Mouse (Mus musculus) myocyte (in vitro differentiated cells): ENCODE data around the gene Mtfr1l. TPM values are rescaled to one million over a fixed set of nuclear protein-coding genes. Genes with fewer than 3 reads are reported as not detected.

ENCODE experiments used
- H3K27me3 ChIP-seq: one replicate; pipeline ENCODE4 v1.6.1; 2011; ENCODE audit not compliant: control insufficient read depth, insufficient read depth, insufficient read length
- H3K36me3 ChIP-seq: one replicate; pipeline ENCODE4 v1.6.1; 2011; ENCODE audit not compliant: control insufficient read depth, insufficient read depth
- H3K4me2 ChIP-seq: one replicate; pipeline ENCODE4 v1.6.1; 2011; ENCODE audit warnings: low read depth, control low read depth
- H3K4me3 ChIP-seq: one replicate; pipeline ENCODE4 v1.5.1; 2011; ENCODE audit warnings: mild to moderate bottlenecking, control low read depth, moderate library complexity
- H3K79me2 ChIP-seq: one replicate; pipeline ENCODE4 v1.6.1; 2011; ENCODE audit not compliant: control insufficient read depth, insufficient read depth
- H3ac ChIP-seq: one replicate; pipeline ENCODE4 v1.6.1; 2011; ENCODE audit not compliant: control insufficient read depth, insufficient read length
- CEBPB ChIP-seq: IDR thresholded peaks from 2 replicates; pipeline ENCODE4 v1.6.1; 2011; ENCODE audit warnings: mild to moderate bottlenecking, moderate library complexity; ENCODE audit not compliant: poor library complexity, insufficient read depth, severe bottlenecking
- E2F4 ChIP-seq: IDR thresholded peaks from one replicate; pipeline ENCODE4 v1.6.1; 2011; ENCODE audit warnings: mild to moderate bottlenecking, control low read depth, moderate library complexity; ENCODE audit not compliant: insufficient read depth
- MAX ChIP-seq: IDR thresholded peaks from one replicate; pipeline ENCODE4 v1.6.1; 2011; ENCODE audit warnings: low read depth, mild to moderate bottlenecking, control low read depth
- MYOD1 ChIP-seq, 3 experiments: IDR thresholded peaks; one replicate each; pipeline ENCODE4 v1.6.1; 2011; ENCODE audit warnings: control low read depth in 2 of 3, low read depth in 2 of 3, mild to moderate bottlenecking in 2 of 3, moderate library complexity in 1 of 3; ENCODE audit not compliant: insufficient read length in 2 of 3, control insufficient read depth in 1 of 3
- MYOG ChIP-seq, 3 experiments: IDR thresholded peaks; one replicate each; pipeline ENCODE4 v1.6.1; 2011; ENCODE audit warnings: control low read depth in 2 of 3, low read depth in 2 of 3, mild to moderate bottlenecking in 2 of 3; ENCODE audit not compliant: insufficient read length in 2 of 3, control insufficient read depth in 1 of 3, insufficient read depth in 1 of 3
- POLR2A ChIP-seq: IDR thresholded peaks from one replicate; pipeline ENCODE4 v1.6.1; 2011; ENCODE audit warnings: low read depth, mild to moderate bottlenecking, control low read depth, moderate library complexity; ENCODE audit not compliant: insufficient read length
- POLR2AphosphoS2 ChIP-seq: IDR thresholded peaks from one replicate; pipeline ENCODE4 v1.6.1; 2011; ENCODE audit warnings: low read depth, control low read depth; ENCODE audit not compliant: insufficient read length
- REST ChIP-seq: IDR thresholded peaks from one replicate; pipeline ENCODE4 v1.6.1; 2011; ENCODE audit warnings: mild to moderate bottlenecking, control low read depth, moderate library complexity; ENCODE audit not compliant: insufficient read depth, insufficient read length
- SRF ChIP-seq: IDR thresholded peaks from one replicate; pipeline ENCODE4 v1.6.1; 2011; ENCODE audit warnings: low read depth; ENCODE audit not compliant: control insufficient read depth, insufficient read length
- TCF12 ChIP-seq: IDR thresholded peaks from one replicate; pipeline ENCODE4 v1.6.1; 2011; ENCODE audit warnings: mild to moderate bottlenecking, control low read depth; ENCODE audit not compliant: poor library complexity, insufficient read depth, severe bottlenecking
- TCF3 ChIP-seq: IDR thresholded peaks from one replicate; pipeline ENCODE4 v1.6.1; 2011; ENCODE audit warnings: low read depth, control low read depth; ENCODE audit not compliant: insufficient read length
- USF1 ChIP-seq: IDR thresholded peaks from one replicate; pipeline ENCODE4 v1.6.1; 2011; ENCODE audit warnings: low read depth, mild to moderate bottlenecking, control low read depth, moderate library complexity
- polyA plus RNA-seq: library from polyadenylated mRNA; unstranded; fragments of >200 nt; fragmentation: generic; extraction: Trizol; gene quantifications from one replicate; pipeline ENCODE4 v1.2.1, GENCODE M21; 2012; ENCODE audit warnings: missing spikeins

Gene Mtfr1l
- polyA plus RNA-seq, 1 experiment: 92.0 TPM

GRCm38 (mm10) chr4:134491716-134492115, 43.5 kb downstream of the Mtfr1l start:
- no peak overlapping the region for H3K4me2 ChIP-seq
- no peak overlapping the region for H3ac ChIP-seq
- H3K4me3 ChIP-seq: no peak overlapping the region
- TF ChIP-seq POLR2AphosphoS2 (no peak), MAX (no peak), POLR2A (no peak), TCF3 (no peak), USF1 (no peak), TCF12 (no peak), MYOG (IDR thresholded peaks at IDR 0.05; ENCODE audit: control insufficient read depth in 1 of 3, insufficient read depth in 1 of 3, insufficient read length in 2 of 3, low read depth in 2 of 3) (no peak), CEBPB (no peak), REST (no peak), E2F4 (no peak), SRF (no peak), MYOD1 (IDR thresholded peaks at IDR 0.05; ENCODE audit: control insufficient read depth in 1 of 3, insufficient read length in 2 of 3, low read depth in 2 of 3) (no peak)
- H3K27me3 ChIP-seq: no peaks in the 10 kb centered on the region
- H3K36me3 ChIP-seq: no peaks in the 10 kb centered on the region
- no peaks in the 10 kb centered on the region for H3K79me2 ChIP-seq

GRCm38 (mm10) chr4:134489986-134490665, 45.1 kb downstream of the Mtfr1l start:
- no peaks in the 10 kb centered on the region for H3K27me3 ChIP-seq

GRCm38 (mm10) chr4:134488211-134488610, 47.0 kb downstream of the Mtfr1l start:
- no peaks in the 10 kb centered on the region for H3K27me3 ChIP-seq
- TF ChIP-seq MYOD1 (IDR thresholded peaks at IDR 0.05; ENCODE audit: control insufficient read depth in 1 of 3, insufficient read length in 2 of 3, low read depth in 2 of 3) (no peak), MYOG (IDR thresholded peaks at IDR 0.05; ENCODE audit: control insufficient read depth in 1 of 3, insufficient read depth in 1 of 3, insufficient read length in 2 of 3, low read depth in 2 of 3) (no peak), TCF12 (no peak), TCF3 (no peak), USF1 (no peak), SRF (no peak), MAX (no peak), E2F4 (no peak), CEBPB (no peak), POLR2AphosphoS2 (no peak), REST (no peak), POLR2A (no peak)
- H3K79me2 ChIP-seq: no peaks in the 10 kb centered on the region
- no peak overlapping the region for H3K4me3 ChIP-seq
- no peaks in the 10 kb centered on the region for H3K36me3 ChIP-seq
- H3ac ChIP-seq: no peak overlapping the region
- no peak overlapping the region for H3K4me2 ChIP-seq

More at GRCm38 (mm10) chr4:134489986-134490665, 45.1 kb downstream of the Mtfr1l start:
- Histone ChIP-seq H3K4me2 (no peak overlapping the region), H3K79me2 (no peaks in the 10 kb centered on the region), H3K36me3 (no peaks in the 10 kb centered on the region), H3ac (no peak overlapping the region), H3K4me3 (no peak overlapping the region)
- TF ChIP-seq SRF (no peak), MAX (no peak), MYOD1 (IDR thresholded peaks at IDR 0.05; ENCODE audit: control insufficient read depth in 1 of 3, insufficient read length in 2 of 3, low read depth in 2 of 3) (no peak), E2F4 (no peak), REST (no peak), POLR2A (no peak), MYOG (IDR thresholded peaks at IDR 0.05; ENCODE audit: control insufficient read depth in 1 of 3, insufficient read depth in 1 of 3, insufficient read length in 2 of 3, low read depth in 2 of 3) (no peak), USF1 (no peak), TCF3 (no peak), TCF12 (no peak), CEBPB (no peak), POLR2AphosphoS2 (no peak)

- no peak overlapping the region for H3K4me2 ChIP-seq
- no peak overlapping the region for H3K4me3 ChIP-seq
- no peaks in the 10 kb centered on the region for H3K27me3 ChIP-seq
- H3ac ChIP-seq: no peak overlapping the region
- no peaks in the 10 kb centered on the region for H3K79me2 ChIP-seq
- TF ChIP-seq E2F4 (no peak), POLR2AphosphoS2 (no peak), SRF (no peak), TCF3 (no peak), MAX (no peak), TCF12 (no peak), POLR2A (no peak), MYOG (IDR thresholded peaks at IDR 0.05; ENCODE audit: control insufficient read depth in 1 of 3, insufficient read depth in 1 of 3, insufficient read length in 2 of 3, low read depth in 2 of 3) (no peak), REST (no peak), CEBPB (no peak), USF1 (no peak), MYOD1 (IDR thresholded peaks at IDR 0.05; ENCODE audit: control insufficient read depth in 1 of 3, insufficient read length in 2 of 3, low read depth in 2 of 3) (no peak)
- H3K36me3 ChIP-seq: no peaks in the 10 kb centered on the region
Measured at GRCm38 (mm10) chr4:134485151-134485900, 49.9 kb downstream of the Mtfr1l start.
